Mouse (Mus musculus): ENCODE results near the gene Gm21970.

The Gm21970 gene

GRCm38 (mm10) chr16:91443211-91443611 is 51.7 kb downstream of the Gm21970 start:
- no peak for DNase-seq

GRCm38 (mm10) chr16:91444847-91445246 is 53.3 kb downstream of the Gm21970 start:
- no peak for DNase-seq

GRCm38 (mm10) chr16:91445566-91445965 is 54.0 kb downstream of the Gm21970 start:
- DNase-seq, result peak in 1 of 2 experiments; percentile 42

GRCm38 (mm10) chr16:91446778-91447511 is 55.4 kb downstream of the Gm21970 start:
- DNase-seq, result no peak

GRCm38 (mm10) chr16:91447512-91447900 is 56.0 kb downstream of the Gm21970 start:
- DNase-seq, result no peak

GRCm38 (mm10) chr16:91448088-91448487 is 56.6 kb downstream of the Gm21970 start:
- DNase-seq, result no peak

- no peak for DNase-seq
Observed at GRCm38 (mm10) chr16:91448895-91449294, 57.4 kb downstream of the Gm21970 start.

GRCm38 (mm10) chr16:91450137-91451064 is 58.9 kb downstream of the Gm21970 start:
- DNase-seq, result no peak

GRCm38 (mm10) chr16:91451949-91452348 is 60.4 kb downstream of the Gm21970 start:
- DNase-seq, result peak; percentile 40 to 48

- no peak for DNase-seq
Observed at GRCm38 (mm10) chr16:91452363-91452896, 60.9 kb downstream of the Gm21970 start.

GRCm38 (mm10) chr16:91455868-91456267 is 64.3 kb downstream of the Gm21970 start:
- no peak for DNase-seq

GRCm38 (mm10) chr16:91458301-91458746 is 66.8 kb downstream of the Gm21970 start:
- DNase-seq, result peak; percentile 42 to 59

- peak in 1 of 2 experiments; percentile 10 for DNase-seq
Observed at GRCm38 (mm10) chr16:91458976-91459375, 67.5 kb downstream of the Gm21970 start.

GRCm38 (mm10) chr16:91459396-91459795 is 67.9 kb downstream of the Gm21970 start:
- DNase-seq, result no peak

- DNase-seq, result peak; percentile 36 to 59
Observed at GRCm38 (mm10) chr16:91459841-91460370, 68.4 kb downstream of the Gm21970 start.

GRCm38 (mm10) chr16:91461066-91461638 is 69.6 kb downstream of the Gm21970 start:
- DNase-seq, result peak in 1 of 2 experiments; percentile 26

GRCm38 (mm10) chr16:91461773-91462181 is 70.3 kb downstream of the Gm21970 start:
- DNase-seq, result no peak

- no peak for DNase-seq
Observed at GRCm38 (mm10) chr16:91462644-91463043, 71.1 kb downstream of the Gm21970 start.

GRCm38 (mm10) chr16:91463400-91463799 is 71.9 kb downstream of the Gm21970 start:
- DNase-seq, result no peak

GRCm38 (mm10) chr16:91463836-91464400 is 72.4 kb downstream of the Gm21970 start:
- no peak for DNase-seq

- DNase-seq, result peak; percentile 82 to 83
Observed at GRCm38 (mm10) chr16:91464594-91465504, 73.3 kb downstream of the Gm21970 start.
